Mouse (Mus musculus) forebrain, postnatal 0 days (tissue): ENCODE measurements around the gene Myo7a. TPM values are rescaled to one million over a fixed set of nuclear protein-coding genes. Genes with fewer than 3 reads are reported as not detected.
A peak's percentile ranks its signal among the peaks of the same experiment; 100 is the strongest.

Source experiments
- ATAC-seq: fragments of 200-750 bp; cut with Nextera tagmentation; 2 replicates; pipeline ENCODE4 v1.8.0; 2017; ENCODE audit warnings: mild to moderate bottlenecking, moderate library complexity
- DNase-seq: peaks from one replicate; pipeline ENCODE4 v3.0.0-alpha.2; 2015
- H3K27ac ChIP-seq: fragments of 300-500 bp; sonication (generic); 2 replicates; pipeline ENCODE4 v1.5.1; 2014; ENCODE audit warnings: low read depth, mild to moderate bottlenecking, antibody characterized with exemption, low read length, moderate library complexity, mixed read lengths
- H3K27me3 ChIP-seq: fragments of 300-500 bp; sonication (generic); 2 replicates; pipeline ENCODE4 v1.6.1; 2014; ENCODE audit warnings: mild to moderate bottlenecking, low read length, mixed read lengths; ENCODE audit not compliant: insufficient read depth
- H3K36me3 ChIP-seq: fragments of 300-500 bp; sonication (generic); 2 replicates; pipeline ENCODE4 v1.6.1; 2014; ENCODE audit warnings: mild to moderate bottlenecking, moderate library complexity; ENCODE audit not compliant: insufficient read depth
- H3K4me1 ChIP-seq: fragments of 300-500 bp; sonication (generic); 2 replicates; pipeline ENCODE4 v1.6.1; 2014; ENCODE audit warnings: antibody characterized with exemption; ENCODE audit not compliant: insufficient read depth
- H3K4me2 ChIP-seq: fragments of 300-500 bp; sonication (generic); 2 replicates; pipeline ENCODE4 v1.6.1; 2014; ENCODE audit warnings: low read depth, mild to moderate bottlenecking, moderate library complexity
- H3K4me3 ChIP-seq: fragments of 300-500 bp; sonication (generic); 2 replicates; pipeline ENCODE4 v1.5.1; 2014; ENCODE audit warnings: low read depth, low read length, mixed read lengths
- H3K9ac ChIP-seq: fragments of 300-500 bp; sonication (generic); 2 replicates; pipeline ENCODE4 v1.6.1; 2014; ENCODE audit warnings: mild to moderate bottlenecking
- H3K9me3 ChIP-seq: fragments of 300-500 bp; sonication (generic); 2 replicates; pipeline ENCODE4 v1.6.1; 2016; ENCODE audit warnings: low read length
- CTCF ChIP-seq: sonication (generic); IDR thresholded peaks from 2 replicates; pipeline ENCODE4 v1.5.1; 2016; ENCODE audit warnings: antibody characterized with exemption, control low read depth, low read depth
- WGBS: fragments of 180-500 bp; shearing (Covaris S2); extraction: QIAGEN DNeasy Blood & Tissue Kit; methylation state at CpG from one replicate; pipeline ENCODE4 v1.1.7; 2014; 5-methylcytosine and 5-hydroxymethylcytosine counted together
- polyA plus RNA-seq: library from polyadenylated mRNA; unstranded; fragments of >200 nt; fragmentation: Nextera tagmentation; extraction: Ambion mirVana; gene quantifications from 2 replicates; pipeline ENCODE4 v1.2.1, GENCODE M21; 2015
- total RNA-seq: library from RNA; depleted of rRNA; stranded (reverse); fragments of >200 nt; gene quantifications from 2 replicates; pipeline ENCODE4 v1.2.3, GENCODE M21; 2014; rRNA removed

Gene Myo7a
- 37.4 and 47.3 TPM in 2 replicates for total RNA-seq
- 5.7 and 11.1 TPM in 2 replicates for polyA plus RNA-seq

GRCm38 (mm10) chr7:98119179-98119960, at the start of gene Myo7a:
Gene Myo7a (minus strand): TSS chr7:98119524.
- Histone ChIP-seq H3K4me3 (peak within 1 kb of the TSS; percentile 11; the same call in 1 of the 2 replicates), H3K4me1 (no peaks in the 10 kb centered on the region), H3K36me3 (no peaks in the 10 kb centered on the region), H3K4me2 (peak within 1 kb of the TSS; percentile 44), H3K27me3 (no peaks in the 10 kb centered on the region), H3K9ac (no peak within 1 kb of the TSS; the same call in 1 of the 2 replicates), H3K27ac (no peak within 1 kb of the TSS), H3K9me3 (no peaks in the 10 kb centered on the region)
- TF ChIP-seq CTCF: no peak
- no peak for DNase-seq
- ATAC-seq: no peak
- 41% methylated on average over 9 of the region's 9 CpGs for WGBS

DNA sequence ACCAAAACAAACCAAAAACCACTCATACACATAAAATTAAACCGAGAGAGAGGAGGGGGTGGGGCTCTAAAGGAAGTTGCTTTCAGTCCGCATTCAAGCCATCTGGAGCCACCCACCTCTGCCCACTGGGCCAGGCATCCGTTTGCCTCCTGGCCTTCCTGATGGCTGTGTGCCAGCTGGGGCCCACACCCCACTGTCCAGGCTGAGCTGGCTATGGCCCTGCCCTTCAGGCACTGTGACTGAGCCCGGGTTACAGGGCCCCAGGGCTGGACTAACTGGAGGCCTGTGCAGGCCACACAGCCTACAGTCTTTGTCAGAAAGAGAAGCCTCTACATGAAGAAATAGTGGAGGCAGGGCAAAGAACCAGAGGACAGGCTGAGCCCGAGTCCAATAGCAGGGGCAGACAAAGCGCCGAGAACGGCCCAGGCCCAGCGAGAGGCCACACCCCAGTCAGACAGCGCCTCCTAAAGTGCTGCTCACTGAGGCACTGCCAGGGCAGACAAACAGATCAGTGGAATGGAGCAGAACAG, 45.7 kb upstream of the Myo7a start:
- no peaks in the 10 kb centered on the region for H3K9me3 ChIP-seq
- H3K27me3 ChIP-seq: no peaks in the 10 kb centered on the region
- H3K4me1 ChIP-seq: no peaks in the 10 kb centered on the region
- no peak overlapping the region for H3K4me2 ChIP-seq
- DNase-seq: no peak
- H3K9ac ChIP-seq: no peak overlapping the region
- ATAC-seq: no peak
- H3K4me3 ChIP-seq: no peak overlapping the region
- WGBS: 58% methylated on average over 10 of the region's 10 CpGs
- H3K36me3 ChIP-seq: peaks cover 13% of the 10 kb centered on the region
- TF ChIP-seq CTCF: no peak
- no peak overlapping the region for H3K27ac ChIP-seq

GRCm38 (mm10) chr7:98164382-98164998, 45.2 kb upstream of the Myo7a start:
- no peaks in the 10 kb centered on the region for H3K9me3 ChIP-seq
- H3K27ac ChIP-seq: no peak overlapping the region
- no peak overlapping the region for H3K9ac ChIP-seq
- DNase-seq: no peak
- H3K36me3 ChIP-seq: peaks cover 14% of the 10 kb centered on the region
- H3K27me3 ChIP-seq: no peaks in the 10 kb centered on the region
- TF ChIP-seq CTCF: no peak
- no peaks in the 10 kb centered on the region for H3K4me1 ChIP-seq
- ATAC-seq: no peak
- 82% methylated on average over 9 of the region's 9 CpGs for WGBS
- no peak overlapping the region for H3K4me2 ChIP-seq
- H3K4me3 ChIP-seq: no peak overlapping the region

DNA sequence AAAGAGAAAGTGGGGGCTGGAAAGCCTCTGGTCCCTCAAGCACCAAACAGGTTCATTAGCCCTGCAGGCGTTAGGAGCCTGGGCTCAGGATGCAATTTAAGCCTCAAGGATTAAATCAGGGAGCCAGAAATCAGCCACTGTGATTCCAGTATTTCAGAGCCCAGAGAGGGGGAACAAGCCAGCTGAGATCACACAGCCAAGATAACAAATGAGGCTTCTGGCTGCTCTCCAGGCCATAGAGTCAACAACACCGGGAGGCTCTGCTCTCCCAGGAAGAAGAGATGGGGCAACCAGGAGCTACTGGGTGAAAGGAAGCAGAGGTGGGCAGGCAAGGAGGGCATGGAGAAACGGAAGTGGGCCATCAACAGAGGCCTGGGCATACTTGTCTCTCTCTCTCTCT, 44.4 kb upstream of the Myo7a start:
- H3K4me1 ChIP-seq: no peaks in the 10 kb centered on the region
- 42% methylated on average over 3 of the region's 3 CpGs for WGBS
- no peak overlapping the region for H3K9ac ChIP-seq
- no peaks in the 10 kb centered on the region for H3K27me3 ChIP-seq
- no peak overlapping the region for H3K4me2 ChIP-seq
- TF ChIP-seq CTCF: no peak
- DNase-seq: no peak
- H3K4me3 ChIP-seq: no peak overlapping the region
- ATAC-seq: no peak
- no peaks in the 10 kb centered on the region for H3K9me3 ChIP-seq
- H3K27ac ChIP-seq: no peak overlapping the region
- peaks cover 14% of the 10 kb centered on the region for H3K36me3 ChIP-seq

DNA sequence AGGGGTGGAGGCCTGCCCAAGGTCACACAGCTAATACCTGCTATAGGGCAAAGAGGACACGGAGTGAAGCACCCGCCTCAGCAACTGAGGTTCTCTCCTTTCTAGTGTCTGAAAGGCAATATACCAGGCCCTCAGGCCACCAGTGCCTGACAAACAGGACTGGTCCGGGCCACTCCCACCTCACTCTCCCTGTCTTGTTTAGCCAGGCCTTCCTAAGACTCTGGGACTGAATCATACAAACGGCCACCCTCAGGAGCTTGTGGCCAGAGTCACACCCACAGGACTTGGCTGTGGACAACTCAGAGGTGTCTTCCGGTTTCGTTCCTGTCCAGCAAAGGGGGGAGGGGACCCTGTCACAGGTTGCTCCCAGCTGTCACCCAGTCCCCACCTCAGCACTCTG, 42.9 kb upstream of the Myo7a start:
- Histone ChIP-seq H3K9ac (no peak overlapping the region), H3K27ac (no peak overlapping the region), H3K4me2 (no peak overlapping the region), H3K9me3 (no peaks in the 10 kb centered on the region), H3K4me1 (no peaks in the 10 kb centered on the region), H3K4me3 (no peak overlapping the region), H3K27me3 (no peaks in the 10 kb centered on the region), H3K36me3 (peaks cover 14% of the 10 kb centered on the region)
- 90% methylated on average over 6 of the region's 6 CpGs for WGBS
- TF ChIP-seq CTCF: no peak
- ATAC-seq: no peak
- no peak for DNase-seq

DNA sequence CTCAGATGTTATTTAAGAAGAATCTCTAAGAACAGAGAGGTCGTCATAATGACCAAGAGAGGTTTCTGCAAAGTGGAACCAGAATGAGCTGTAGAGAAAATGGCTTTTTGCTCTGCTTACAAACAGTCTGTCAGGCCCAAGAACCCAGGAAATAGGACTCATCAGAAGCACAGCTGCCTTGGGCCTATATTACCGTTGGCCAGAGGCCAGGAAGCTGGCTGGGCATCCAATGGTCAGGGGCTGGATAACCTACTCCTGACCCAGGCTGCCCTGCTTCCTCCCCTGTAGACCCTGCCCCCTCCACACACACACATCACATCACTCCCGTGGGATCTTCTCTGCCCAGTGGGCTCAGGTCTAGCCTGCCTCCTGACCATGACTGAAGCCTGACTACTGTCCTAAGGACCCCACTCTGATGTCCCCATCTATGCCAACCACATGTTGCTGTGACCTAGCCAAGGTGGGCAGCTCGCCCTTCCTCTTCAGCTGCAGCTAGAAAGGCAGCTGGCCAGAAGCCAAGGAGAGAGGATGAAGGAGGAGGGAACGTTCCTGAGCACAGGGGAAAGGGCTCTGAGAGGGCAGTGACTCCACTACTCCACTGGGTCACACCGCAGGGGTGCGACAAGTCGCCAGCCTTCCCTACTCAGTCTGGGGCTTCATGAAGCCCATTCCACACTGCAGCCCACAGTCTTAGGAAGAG, 40.9 kb upstream of the Myo7a start:
- Histone ChIP-seq H3K27me3 (no peaks in the 10 kb centered on the region), H3K9me3 (no peaks in the 10 kb centered on the region), H3K4me3 (no peak overlapping the region), H3K27ac (no peak overlapping the region), H3K36me3 (peaks cover 18% of the 10 kb centered on the region), H3K4me1 (no peaks in the 10 kb centered on the region), H3K4me2 (no peak overlapping the region), H3K9ac (no peak overlapping the region)
- TF ChIP-seq CTCF: no peak
- 59% methylated on average over 8 of the region's 8 CpGs for WGBS
- DNase-seq: no peak
- no peak for ATAC-seq
